Mouse (Mus musculus) right cerebral cortex, postnatal 14 days (tissue): ENCODE results near the gene Rab11fip3.
A peak's percentile ranks its signal among the peaks of the same experiment; 100 is the strongest.

Source experiments
- DNase-seq: peaks from one replicate; pipeline ENCODE4 v3.0.0; 2022

The Rab11fip3 gene

DNA sequence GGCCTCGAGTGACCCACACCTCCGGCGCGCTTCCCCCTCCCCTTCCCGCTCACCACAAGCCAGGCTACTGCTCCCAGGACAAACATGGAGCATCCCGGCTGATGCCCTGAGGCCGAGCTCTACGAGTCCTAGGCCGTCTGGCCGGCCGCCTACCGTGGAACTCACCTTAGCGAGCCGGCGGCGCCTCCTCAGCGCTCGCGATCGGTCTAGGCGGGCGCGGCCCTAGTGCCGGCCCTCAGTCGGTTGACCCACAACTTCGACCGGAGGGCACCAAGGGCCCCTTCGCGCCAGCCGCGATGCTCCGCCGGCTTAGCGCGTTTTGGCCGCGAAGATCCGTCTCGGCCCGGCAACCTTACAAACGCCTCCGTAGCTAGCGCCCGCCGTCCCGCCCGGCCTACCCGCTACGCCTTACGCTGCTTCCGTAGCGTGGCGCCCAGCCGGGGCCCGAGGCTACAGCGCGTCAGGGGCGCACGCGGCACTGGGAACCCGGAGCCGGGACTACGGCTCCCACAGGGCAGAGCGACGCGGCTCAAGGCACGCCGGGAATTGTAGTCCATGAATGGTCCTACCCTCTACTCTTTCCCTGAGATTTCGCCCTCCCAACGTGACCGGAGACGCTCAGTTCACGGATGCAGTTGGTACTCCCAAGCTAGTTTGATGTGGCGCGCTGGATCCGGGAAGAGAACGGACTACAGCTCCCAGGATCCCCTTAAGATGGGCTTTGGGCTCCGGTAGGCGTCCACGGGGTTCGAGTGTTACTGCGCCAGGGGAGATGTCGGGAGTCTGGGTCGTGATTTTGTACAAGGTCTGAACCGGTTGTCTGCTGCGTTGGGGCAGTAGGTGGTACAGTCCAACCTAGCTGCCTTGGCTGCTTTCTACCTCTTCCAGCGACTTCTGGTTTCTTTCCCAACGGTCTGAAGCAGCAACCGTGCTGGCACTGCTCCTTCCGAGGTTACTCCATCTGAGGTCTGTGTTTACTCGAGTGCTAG, 83.8 kb downstream of the Rab11fip3 start, which contains the start of gene Capn15:
Gene Capn15, minus strand, starts transcription at position 491 of the 989 bp plus-strand sequence.
- DNase-seq, result peak; percentile 95

DNA sequence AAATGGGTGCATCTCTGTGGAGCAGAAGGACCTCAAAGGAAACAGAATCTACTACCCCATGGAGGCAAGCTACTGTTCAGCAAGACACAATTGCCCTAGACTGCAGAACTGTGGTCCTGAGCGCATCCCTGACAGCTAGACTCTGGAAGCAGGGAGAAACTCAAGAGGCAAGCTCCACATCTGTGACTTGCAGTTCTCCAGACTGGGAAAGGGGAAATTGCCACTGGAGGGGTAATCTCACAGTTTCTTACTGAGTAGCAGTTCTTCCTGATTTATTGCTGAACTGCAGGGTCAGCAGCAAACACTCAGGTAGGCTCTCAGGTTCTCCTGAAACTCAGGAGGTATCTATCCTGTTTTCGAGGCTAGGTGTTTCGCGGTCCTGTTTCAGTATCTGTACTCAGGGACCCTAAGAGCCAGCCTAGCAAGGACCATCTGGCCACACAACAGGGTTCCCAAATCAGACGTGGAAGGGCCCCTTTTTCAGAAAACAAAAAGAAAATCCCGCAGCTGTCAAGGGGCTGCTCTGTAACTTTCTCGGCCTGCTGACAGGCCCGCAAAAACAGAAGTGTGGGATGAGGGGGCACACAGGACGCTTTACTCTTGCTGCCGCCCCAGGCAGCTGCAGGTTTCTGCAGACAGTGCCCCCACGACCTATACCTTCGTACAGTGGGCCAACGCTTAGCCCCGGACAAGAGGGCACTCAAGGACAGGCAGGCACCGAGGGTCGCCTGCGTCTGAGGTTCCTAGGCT, 84.6 kb downstream of the Rab11fip3 start:
- DNase-seq, result no peak

GRCm38 (mm10) chr17:25984066-25984465, 85.3 kb downstream of the Rab11fip3 start:
- no peak for DNase-seq

DNA sequence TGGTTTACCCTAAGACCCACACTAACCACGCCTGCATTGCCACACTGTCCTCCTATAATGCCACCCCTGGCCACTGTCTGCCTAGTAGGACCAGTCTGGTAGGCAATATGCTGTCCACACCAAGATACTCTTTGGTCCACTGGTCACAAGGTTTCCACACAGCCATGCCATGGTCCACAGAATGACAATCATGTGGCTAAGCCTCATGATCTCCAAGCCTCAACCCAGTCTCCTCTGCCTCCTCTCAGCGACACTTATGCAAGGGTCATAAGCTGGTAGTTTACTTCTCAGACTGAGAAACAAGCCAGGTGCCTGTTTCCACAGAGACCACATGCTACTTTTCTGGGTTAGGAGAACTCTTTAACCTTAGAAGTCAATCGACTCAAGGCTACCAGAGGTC, 86.4 kb downstream of the Rab11fip3 start:
- DNase-seq, result no peak

DNA sequence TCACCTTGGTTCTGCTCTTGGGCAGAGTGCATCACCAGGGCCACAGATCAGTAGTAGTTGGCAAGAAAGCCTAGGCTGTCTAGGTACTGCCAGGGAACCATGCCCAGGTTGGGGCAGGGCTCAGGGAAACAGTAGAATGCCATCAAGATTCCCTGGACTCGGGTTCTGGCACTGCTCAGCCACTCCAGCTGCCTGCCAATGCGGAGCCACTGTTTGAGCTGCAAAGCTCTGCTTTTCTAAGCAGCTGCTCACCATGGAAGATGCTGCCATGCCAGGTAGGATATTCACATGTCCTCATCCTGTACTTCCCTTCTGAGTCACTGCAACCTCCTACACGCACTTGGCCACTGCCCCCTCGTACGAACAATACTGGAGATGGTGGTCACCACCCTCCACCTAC, 88.5 kb downstream of the Rab11fip3 start:
- DNase-seq, result no peak

GRCm38 (mm10) chr17:25979829-25980738, 89.3 kb downstream of the Rab11fip3 start:
- DNase-seq, result no peak

GRCm38 (mm10) chr17:25970954-25971707, 98.2 kb downstream of the Rab11fip3 start:
- no peak for DNase-seq

- DNase-seq, result no peak
Measured at GRCm38 (mm10) chr17:25970448-25970847, 98.9 kb downstream of the Rab11fip3 start.

DNA sequence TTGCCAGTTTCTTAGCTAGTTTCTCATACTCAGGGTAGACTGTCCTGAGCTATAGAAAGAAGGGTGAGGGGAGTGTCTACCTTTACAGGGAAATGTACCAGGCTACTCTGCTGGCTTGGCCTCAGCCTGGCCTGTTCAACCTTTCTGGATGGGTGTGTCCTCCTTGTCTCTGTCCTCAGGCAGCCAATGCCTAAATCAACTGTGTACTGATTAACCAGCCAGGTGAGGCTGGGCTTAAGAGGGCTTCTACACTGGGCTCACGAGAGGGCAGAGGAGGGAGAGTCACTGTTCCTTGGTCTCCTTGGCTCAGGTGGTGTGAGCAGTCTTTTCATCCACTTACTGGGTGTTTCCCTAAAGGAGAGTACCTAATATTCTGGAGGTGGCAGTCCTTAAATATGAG, 101.2 kb downstream of the Rab11fip3 start:
- DNase-seq, result no peak

DNA sequence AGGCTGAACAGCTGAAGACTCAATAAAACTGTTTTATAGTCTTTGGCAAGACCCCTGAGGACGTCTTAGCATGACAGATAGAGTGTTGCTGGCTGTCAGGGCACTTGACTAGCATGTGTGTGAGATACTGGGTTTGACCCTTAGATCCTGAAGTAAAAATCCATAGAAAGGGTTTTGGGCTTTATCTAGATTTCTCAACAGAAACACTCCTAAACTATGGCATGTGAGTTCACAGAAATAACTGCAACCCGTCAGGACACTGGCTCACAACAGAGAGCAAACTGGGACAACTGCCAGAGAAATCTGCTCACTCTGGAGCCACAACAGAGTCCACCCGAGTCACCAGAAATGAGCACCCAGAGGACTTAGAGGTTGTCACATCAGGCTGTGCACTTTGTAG, 101.7 kb downstream of the Rab11fip3 start:
- DNase-seq, result no peak

DNA sequence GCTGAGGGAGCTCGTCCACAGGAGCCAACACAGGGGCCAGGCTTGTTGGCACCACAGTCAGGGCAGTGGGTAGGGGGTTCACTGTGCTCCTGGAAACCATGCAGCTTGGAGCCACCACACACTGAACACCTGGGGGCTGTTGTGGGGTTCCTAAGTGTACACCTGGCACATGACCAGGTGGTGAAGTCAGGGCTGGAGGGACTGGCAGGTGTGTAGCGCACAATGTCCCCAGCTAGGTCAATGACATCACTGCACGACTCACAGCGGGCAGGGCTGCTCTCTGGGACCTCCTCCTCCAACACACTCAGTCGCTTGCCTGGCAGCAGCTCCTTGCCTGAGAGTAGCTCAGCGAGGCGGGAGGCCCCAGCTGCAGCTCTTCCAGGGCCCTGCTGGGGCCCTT, 105.1 kb downstream of the Rab11fip3 start:
- no peak for DNase-seq

- no peak for DNase-seq
Measured at GRCm38 (mm10) chr17:25962413-25962905, 106.9 kb downstream of the Rab11fip3 start.

- DNase-seq, result no peak
Measured at GRCm38 (mm10) chr17:25961566-25961965, 107.8 kb downstream of the Rab11fip3 start.

DNA sequence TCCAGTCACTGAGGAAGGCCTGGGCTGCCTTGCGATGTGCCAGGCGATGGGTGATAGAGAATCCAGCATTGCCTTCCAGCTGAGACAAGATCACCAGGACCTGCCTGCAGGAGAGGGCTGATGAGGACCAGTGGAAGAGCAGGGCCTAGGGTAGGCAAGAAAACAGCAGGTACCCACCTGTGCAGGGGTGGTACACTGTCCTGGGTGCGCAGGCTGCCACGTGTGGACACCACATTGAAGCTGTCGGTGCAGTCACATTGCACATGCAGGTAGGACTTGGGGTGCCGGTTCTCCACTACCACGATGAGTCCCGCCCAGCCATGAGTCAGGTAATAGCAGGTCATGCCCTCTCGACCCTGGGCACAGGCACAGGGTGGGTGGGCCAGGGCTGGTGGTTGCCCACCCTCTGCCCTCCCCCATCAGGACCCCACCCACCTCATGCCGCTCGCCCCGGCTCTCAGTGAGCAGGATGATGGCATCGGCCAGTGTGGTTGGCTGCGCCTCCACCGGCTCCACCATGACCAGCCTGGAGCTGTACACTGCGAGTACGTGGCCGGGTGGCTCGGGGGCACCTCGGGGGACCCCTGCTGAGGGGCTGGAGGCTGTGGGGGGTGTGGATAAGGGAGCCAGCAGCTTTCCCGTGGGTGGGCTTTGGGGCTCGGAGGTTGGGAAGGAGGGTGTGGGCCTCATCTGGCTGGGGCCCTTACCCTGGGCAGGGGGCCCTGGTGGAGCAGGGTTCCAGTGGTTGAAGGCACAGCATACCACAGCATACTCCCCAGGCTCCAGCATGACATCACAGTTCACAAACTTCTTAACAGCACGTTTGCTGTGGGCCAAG, 109.5 kb downstream of the Rab11fip3 start:
- DNase-seq, result no peak

DNA sequence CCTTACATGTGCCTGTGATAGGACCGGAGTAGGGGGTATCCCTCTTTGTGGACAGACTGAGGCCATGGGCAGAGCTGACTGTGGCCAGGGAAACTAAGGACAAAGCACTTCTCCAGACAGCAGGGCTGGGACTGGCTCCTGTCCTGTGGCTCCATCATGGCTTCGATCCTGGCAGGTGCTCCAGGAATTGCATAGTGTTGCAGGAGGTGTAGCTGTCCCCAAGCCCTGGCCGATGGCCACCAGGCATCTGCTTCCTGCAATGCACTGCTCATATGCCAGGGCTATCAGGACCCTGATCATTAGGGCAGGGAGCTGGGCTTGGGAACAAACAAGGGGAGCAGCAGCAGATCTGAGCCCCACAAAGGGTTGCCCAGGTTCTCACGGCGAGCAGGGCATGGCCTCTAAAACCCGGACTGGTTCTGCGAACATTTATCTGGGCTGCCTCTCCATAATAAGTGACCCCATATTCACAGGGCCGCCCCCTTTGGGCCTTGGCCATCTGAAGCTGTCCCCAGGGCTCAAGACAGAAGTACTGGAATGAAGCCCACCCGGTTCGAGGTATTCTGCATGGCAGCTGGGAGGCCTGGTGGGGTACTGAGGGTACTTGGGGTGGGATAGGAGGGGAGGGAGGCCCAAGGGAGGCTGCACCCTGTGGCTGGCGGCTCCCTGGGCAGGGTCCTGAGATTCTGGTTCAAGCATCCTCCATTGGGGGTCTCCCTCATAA, 110.4 kb downstream of the Rab11fip3 start:
- no peak for DNase-seq

- DNase-seq, result no peak
Measured at GRCm38 (mm10) chr17:25957586-25958051, 111.7 kb downstream of the Rab11fip3 start.

DNA sequence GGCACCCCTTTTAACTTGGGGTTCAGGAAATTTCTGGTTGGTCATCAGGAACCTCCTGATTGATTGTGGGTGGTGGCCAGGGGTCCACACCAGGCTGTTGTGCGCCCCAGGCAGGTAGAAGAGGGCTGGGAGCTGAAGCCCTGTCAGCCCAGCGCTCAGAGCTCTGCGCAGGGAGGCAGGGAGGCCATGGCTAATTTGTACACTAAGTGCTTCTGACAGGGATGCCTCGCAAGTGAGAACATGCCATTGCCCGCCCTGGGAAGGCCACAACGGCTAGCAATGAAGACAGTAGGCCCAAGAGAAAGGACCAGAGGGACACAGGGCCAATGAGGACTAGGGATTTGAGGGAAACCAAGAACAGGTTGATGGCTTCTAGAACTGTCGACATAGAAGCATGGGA, 112.7 kb downstream of the Rab11fip3 start:
- no peak for DNase-seq

GRCm38 (mm10) chr17:25956201-25956600, 113.2 kb downstream of the Rab11fip3 start:
- DNase-seq, result no peak

- DNase-seq, result no peak
Measured at GRCm38 (mm10) chr17:25955736-25956135, 113.6 kb downstream of the Rab11fip3 start.

- no peak for DNase-seq
Measured at GRCm38 (mm10) chr17:25954671-25955070, 114.7 kb downstream of the Rab11fip3 start.
